Mouse (Mus musculus) limb, embryonic 11.5 days (tissue): ENCODE measurements around the gene Heatr4. TPM values are rescaled to one million over a fixed set of nuclear protein-coding genes. Genes with fewer than 3 reads are reported as not detected.
A peak's percentile ranks its signal among the peaks of the same experiment; 100 is the strongest.

Experiments used
- ATAC-seq: fragments of 200-750 bp; cut with Nextera tagmentation; 2 replicates; pipeline ENCODE4 v1.8.0; 2017; ENCODE audit warnings: low read depth; ENCODE audit not compliant: insufficient number of reproducible peaks, low FRiP score, low TSS enrichment
- DNase-seq: peaks from one replicate; pipeline ENCODE4 v3.0.0-alpha.2; 2015; ENCODE audit warnings: low spot score
- H3K27ac ChIP-seq: fragments of 300-500 bp; sonication (generic); replicated peaks from 2 replicates; pipeline ENCODE4 v1.5.1; 2014; ENCODE audit warnings: low read depth, mild to moderate bottlenecking, low read length
- H3K27me3 ChIP-seq: fragments of 300-500 bp; sonication (generic); 2 replicates; pipeline ENCODE4 v1.6.1; 2014; ENCODE audit warnings: mild to moderate bottlenecking, low read length, mixed read lengths; ENCODE audit not compliant: control insufficient read depth, insufficient read depth
- H3K36me3 ChIP-seq: fragments of 300-500 bp; sonication (generic); 2 replicates; pipeline ENCODE4 v1.6.1; 2014; ENCODE audit warnings: mild to moderate bottlenecking, low read length, moderate library complexity, mixed read lengths; ENCODE audit not compliant: control insufficient read depth, insufficient read depth
- H3K4me1 ChIP-seq: fragments of 300-500 bp; sonication (generic); 2 replicates; pipeline ENCODE4 v1.6.1; 2014; ENCODE audit warnings: low read length, mixed read lengths; ENCODE audit not compliant: control insufficient read depth, insufficient read depth
- H3K4me2 ChIP-seq: fragments of 300-500 bp; sonication (generic); 2 replicates; pipeline ENCODE4 v1.6.1; 2014; ENCODE audit warnings: low read depth, mild to moderate bottlenecking, moderate library complexity; ENCODE audit not compliant: severe bottlenecking
- H3K4me3 ChIP-seq: fragments of 300-500 bp; sonication (generic); 2 replicates; pipeline ENCODE4 v1.5.1; 2014; ENCODE audit warnings: low read depth, low read length
- H3K9ac ChIP-seq: fragments of 300-500 bp; sonication (generic); 2 replicates; pipeline ENCODE4 v1.6.1; 2014; ENCODE audit warnings: mild to moderate bottlenecking, low read length
- H3K9me3 ChIP-seq: fragments of 300-500 bp; sonication (generic); 2 replicates; pipeline ENCODE4 v1.6.1; 2016; ENCODE audit warnings: low read length; ENCODE audit not compliant: control insufficient read depth
- WGBS: fragments of 180-500 bp; shearing (Covaris S2); extraction: QIAGEN DNeasy Blood & Tissue Kit; methylation state at CpG from one replicate; pipeline ENCODE4 v1.1.7; 2014; 5-methylcytosine and 5-hydroxymethylcytosine counted together
- polyA plus RNA-seq: library from polyadenylated mRNA; unstranded; fragments of >200 nt; fragmentation: Nextera tagmentation; extraction: Ambion mirVana; gene quantifications from 2 replicates; pipeline ENCODE4 v1.2.1, GENCODE M21; 2014

The Heatr4 gene
- polyA plus RNA-seq, 1 experiment from 2014 or later: not detected

- H3K4me3 ChIP-seq: peak overlapping the region; percentile 55
- H3K36me3 ChIP-seq: no peaks in the 10 kb centered on the region
- no peaks in the 10 kb centered on the region for H3K9me3 ChIP-seq
- ATAC-seq (no peak), DNase-seq (no peak)
- peak overlapping the region; percentile 47 for H3K4me2 ChIP-seq
- WGBS: 75% methylated on average over 4 of the region's 4 CpGs
- no peak overlapping the region for H3K27ac ChIP-seq
- H3K9ac ChIP-seq: peak overlapping the region; percentile 73
- no peaks in the 10 kb centered on the region for H3K4me1 ChIP-seq
- no peaks in the 10 kb centered on the region for H3K27me3 ChIP-seq
Measured at GRCm38 (mm10) chr12:83988483-83988882, 3.8 kb upstream of the Heatr4 start.

- no peaks in the 10 kb centered on the region for H3K9me3 ChIP-seq
- H3K4me1 ChIP-seq: no peaks in the 10 kb centered on the region
- ATAC-seq (peak; percentile 79), DNase-seq (peak; percentile 84)
- H3K9ac ChIP-seq: peak within 1 kb of the TSS; percentile 73
- H3K4me3 ChIP-seq: peak within 1 kb of the TSS; percentile 55
- under 1% methylated on average over 66 of the region's 80 CpGs for WGBS
- H3K27me3 ChIP-seq: no peaks in the 10 kb centered on the region
- H3K4me2 ChIP-seq: peak within 1 kb of the TSS; percentile 47
- H3K36me3 ChIP-seq: no peaks in the 10 kb centered on the region
- peak within 1 kb of the TSS; percentile 71 for H3K27ac ChIP-seq
Measured at GRCm38 (mm10) chr12:83987583-83988441, 3.2 kb upstream of the Heatr4 start, which contains the start of gene Acot2. Gene Acot2, plus strand, starts transcription at chr12:83987861.

GRCm38 (mm10) chr12:83987242-83987582 is 2.6 kb upstream of the Heatr4 start:
- Histone ChIP-seq H3K27me3 (no peaks in the 10 kb centered on the region), H3K4me3 (peak overlapping the region; percentile 55), H3K4me1 (no peaks in the 10 kb centered on the region), H3K9me3 (no peaks in the 10 kb centered on the region), H3K27ac (no peak overlapping the region), H3K9ac (peak overlapping the region; percentile 73; the same call in 1 of the 2 replicates), H3K36me3 (no peaks in the 10 kb centered on the region), H3K4me2 (peak overlapping the region; percentile 47)
- WGBS: 43% methylated on average over 8 of the region's 8 CpGs
- ATAC-seq (no peak; the same call in 1 of the 2 replicates), DNase-seq (no peak)

GRCm38 (mm10) chr12:83981615-83982014 is 3.0 kb downstream of the Heatr4 start:
- H3K27me3 ChIP-seq: no peaks in the 10 kb centered on the region
- H3K4me2 ChIP-seq: no peak overlapping the region
- no peak overlapping the region for H3K4me3 ChIP-seq
- DNase-seq (no peak), ATAC-seq (no peak)
- no peak overlapping the region for H3K27ac ChIP-seq
- H3K36me3 ChIP-seq: no peaks in the 10 kb centered on the region
- no peak overlapping the region for H3K9ac ChIP-seq
- no peaks in the 10 kb centered on the region for H3K4me1 ChIP-seq
- no peaks in the 10 kb centered on the region for H3K9me3 ChIP-seq
- 89% methylated on average over 4 of the region's 4 CpGs for WGBS

GRCm38 (mm10) chr12:83978862-83979261 is 5.8 kb downstream of the Heatr4 start:
- no peak overlapping the region for H3K27ac ChIP-seq
- no peak overlapping the region for H3K4me3 ChIP-seq
- H3K9me3 ChIP-seq: no peaks in the 10 kb centered on the region
- H3K36me3 ChIP-seq: no peaks in the 10 kb centered on the region
- no peaks in the 10 kb centered on the region for H3K27me3 ChIP-seq
- H3K4me2 ChIP-seq: no peak overlapping the region
- DNase-seq (no peak), ATAC-seq (no peak)
- no peaks in the 10 kb centered on the region for H3K4me1 ChIP-seq
- H3K9ac ChIP-seq: no peak overlapping the region
- 94% methylated on average over 6 of the region's 6 CpGs for WGBS

GRCm38 (mm10) chr12:83972117-83972516 is 12.5 kb downstream of the Heatr4 start:
- H3K27me3 ChIP-seq: no peaks in the 10 kb centered on the region
- no peak overlapping the region for H3K9ac ChIP-seq
- 73% methylated on average over 2 of the region's 2 CpGs for WGBS
- H3K9me3 ChIP-seq: no peaks in the 10 kb centered on the region
- DNase-seq (peak; percentile 58), ATAC-seq (no peak)
- no peaks in the 10 kb centered on the region for H3K4me1 ChIP-seq
- no peak overlapping the region for H3K4me3 ChIP-seq
- H3K36me3 ChIP-seq: no peaks in the 10 kb centered on the region
- no peak overlapping the region for H3K4me2 ChIP-seq
- no peak overlapping the region for H3K27ac ChIP-seq

GRCm38 (mm10) chr12:83965235-83965634 is 19.4 kb downstream of the Heatr4 start:
- 78% methylated on average over 7 of the region's 7 CpGs for WGBS
- ATAC-seq: no peak

GRCm38 (mm10) chr12:83958278-83958677 is 26.4 kb downstream of the Heatr4 start:
- Histone ChIP-seq H3K36me3 (no peaks in the 10 kb centered on the region; the same call in none of the 2 replicates), H3K27me3 (no peaks in the 10 kb centered on the region), H3K9me3 (no peaks in the 10 kb centered on the region), H3K27ac (no peak overlapping the region), H3K4me2 (no peak overlapping the region), H3K4me1 (no peaks in the 10 kb centered on the region), H3K4me3 (no peak overlapping the region), H3K9ac (no peak overlapping the region)
- ATAC-seq (no peak), DNase-seq (no peak)
- 93% methylated on average over 9 of the region's 9 CpGs for WGBS

More at GRCm38 (mm10) chr12:83965235-83965634, 19.4 kb downstream of the Heatr4 start:
- Histone ChIP-seq H3K9me3 (no peaks in the 10 kb centered on the region), H3K36me3 (no peaks in the 10 kb centered on the region), H3K27ac (no peak overlapping the region), H3K4me3 (no peak overlapping the region), H3K4me1 (no peaks in the 10 kb centered on the region), H3K27me3 (no peaks in the 10 kb centered on the region), H3K4me2 (no peak overlapping the region), H3K9ac (no peak overlapping the region)
- DNase-seq: no peak
